Mouse (Mus musculus): Measurements from ENCODE around the gene Thoc2. TPM values are rescaled to one million over a fixed set of nuclear protein-coding genes. Genes with fewer than 3 reads are reported as not detected.
"Not testable (repeated sequence)": the region's sequence is repeated elsewhere in the genome, so short reads cannot be mapped to it uniquely, and the experiment has no call there.

Thoc2 gene
- total RNA-seq (2021): 10 to 100 TPM; 34.5 to 37.5 TPM
- long read RNA-seq, experiment 1, partial matches to known transcripts: 2 of 4 reads
- long read RNA-seq, experiment 1, other reads (novel, unspliced or antisense): 2 of 4 reads
- long read RNA-seq, experiment 2, partial matches to known transcripts: 7 of 11 reads
- long read RNA-seq, experiment 2, other reads (novel, unspliced or antisense): 4 of 11 reads

DNA sequence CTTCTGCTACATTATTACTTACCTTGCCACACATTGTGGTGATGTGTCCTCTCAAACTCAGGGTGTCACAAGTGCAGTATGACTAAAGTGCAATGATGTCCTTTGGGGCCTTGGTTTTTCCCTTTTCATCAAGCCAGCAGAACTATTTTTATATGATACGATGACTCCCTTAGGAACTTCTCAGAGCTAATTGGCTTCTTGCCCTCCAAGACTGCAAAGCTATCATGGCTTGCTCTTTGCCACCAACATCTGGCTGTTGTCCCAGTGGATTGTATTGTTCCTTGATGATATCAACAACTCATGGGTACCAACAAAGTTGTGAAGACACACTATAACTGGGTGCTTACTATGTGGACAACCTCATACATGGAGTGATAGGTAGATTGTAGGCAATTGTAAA is at the start of gene Thoc2:
TSS of gene Thoc2 (minus strand) at position 101 of the 400 bp plus-strand sequence.
- DNase-seq: no peak
- intact Hi-C loops (cut with DNase I): no loop called here

DNA sequence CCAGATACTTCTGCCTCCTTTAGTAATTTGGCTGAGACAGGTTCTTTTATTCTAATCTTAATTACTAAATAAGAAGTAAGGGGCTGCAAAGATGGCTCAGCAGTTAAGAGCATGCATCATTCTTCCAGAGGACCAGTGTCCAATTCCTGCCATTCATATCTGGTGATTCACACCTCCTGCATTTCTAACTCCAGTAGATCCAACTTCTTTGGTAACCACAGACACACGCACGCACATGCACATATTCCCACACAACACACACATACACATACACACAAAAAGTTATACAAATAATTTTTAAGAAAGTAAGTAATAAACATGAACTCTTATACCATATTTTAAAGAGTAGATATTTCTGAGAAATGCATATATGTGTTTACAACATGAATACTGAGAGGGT is 49.6 kb upstream of the Thoc2 start:
- intact Hi-C loops (cut with DNase I): no loop called here
- no peak for DNase-seq

DNA sequence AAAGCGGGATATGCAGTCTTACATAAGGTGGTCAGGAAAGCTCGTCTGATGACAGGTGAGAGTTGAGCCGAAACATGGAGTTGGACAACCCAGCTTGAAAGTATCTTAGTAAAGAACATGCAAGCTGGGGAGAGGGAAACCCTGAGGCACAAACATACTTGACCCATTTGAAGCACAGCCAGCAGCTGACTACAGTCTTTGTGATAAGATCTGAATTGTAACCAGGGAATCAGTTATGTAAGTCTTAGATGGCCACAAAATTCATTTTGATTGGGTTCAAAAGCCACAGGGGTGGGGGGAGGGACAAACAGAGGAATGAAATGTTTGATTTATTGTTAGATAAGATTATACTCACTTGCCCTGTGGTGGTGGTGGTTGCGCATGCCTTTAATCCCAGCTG is 48.9 kb upstream of the Thoc2 start:
- intact Hi-C loops (cut with DNase I): no loop called here
- no peak for DNase-seq

DNA sequence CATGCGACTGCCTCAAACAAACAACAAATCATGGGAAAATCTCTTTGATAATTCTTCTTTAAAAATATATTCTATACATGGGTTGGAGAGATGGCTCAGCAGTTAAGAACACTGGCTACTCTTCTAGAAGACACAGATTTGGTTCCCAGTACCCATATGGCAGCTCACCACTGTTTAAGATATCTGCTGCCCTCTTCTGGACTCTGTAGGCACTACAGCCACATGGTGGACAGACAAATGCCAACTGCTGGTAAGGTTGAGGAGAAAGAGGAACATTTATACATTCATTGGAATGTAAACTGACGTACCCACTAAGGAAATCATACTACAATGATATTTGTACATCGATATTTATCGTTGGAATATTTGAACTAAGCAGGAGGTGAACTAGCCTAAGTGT is 36.7 kb upstream of the Thoc2 start:
- DNase-seq: peak in 1 of 2 experiments; percentile 12
- intact Hi-C loops (cut with DNase I): no loop called here

DNA sequence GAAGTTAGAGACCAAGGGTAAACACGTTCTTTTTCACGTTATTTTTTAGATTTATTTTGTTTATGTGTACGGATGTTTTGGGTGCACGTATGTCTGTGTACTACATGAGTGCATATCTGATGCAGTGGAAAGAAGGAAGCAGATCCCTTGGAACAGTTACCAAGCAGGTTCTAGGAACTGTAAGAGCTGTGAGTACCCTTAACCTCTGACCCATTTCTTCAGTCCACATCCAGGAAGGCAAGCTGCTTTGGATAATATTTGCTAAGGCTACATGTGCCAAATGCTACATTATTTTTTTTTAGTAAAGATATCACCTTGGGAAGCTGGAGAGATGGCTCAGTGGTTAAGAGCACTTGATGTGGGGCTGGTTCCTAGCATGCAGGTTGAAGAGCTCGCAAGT is 21.4 kb upstream of the Thoc2 start:
- DNase-seq: no peak
- intact Hi-C loops (cut with DNase I): no loop called here

DNA sequence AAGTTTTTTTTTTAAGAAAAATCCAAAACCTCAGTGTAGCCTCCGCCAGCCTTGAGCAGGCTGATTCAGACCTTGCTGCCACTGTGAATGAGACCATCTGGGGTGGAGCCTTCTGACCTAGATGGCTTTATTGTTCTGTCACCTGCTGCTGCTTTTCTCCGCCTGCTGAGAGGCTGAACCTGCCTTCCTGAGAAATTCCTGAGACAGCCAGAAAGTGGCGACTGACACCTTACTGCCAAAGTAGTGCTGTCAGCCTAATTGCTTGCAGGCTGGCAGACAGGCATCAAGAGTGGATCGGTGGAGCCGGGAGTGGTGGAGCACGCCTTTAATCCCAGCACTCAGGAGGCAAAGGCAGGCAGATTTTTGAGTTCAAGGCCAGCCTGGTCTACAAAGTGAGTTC is 11.3 kb upstream of the Thoc2 start:
- DNase-seq; intact Hi-C loops (cut with DNase I): not testable (repeated sequence)

DNA sequence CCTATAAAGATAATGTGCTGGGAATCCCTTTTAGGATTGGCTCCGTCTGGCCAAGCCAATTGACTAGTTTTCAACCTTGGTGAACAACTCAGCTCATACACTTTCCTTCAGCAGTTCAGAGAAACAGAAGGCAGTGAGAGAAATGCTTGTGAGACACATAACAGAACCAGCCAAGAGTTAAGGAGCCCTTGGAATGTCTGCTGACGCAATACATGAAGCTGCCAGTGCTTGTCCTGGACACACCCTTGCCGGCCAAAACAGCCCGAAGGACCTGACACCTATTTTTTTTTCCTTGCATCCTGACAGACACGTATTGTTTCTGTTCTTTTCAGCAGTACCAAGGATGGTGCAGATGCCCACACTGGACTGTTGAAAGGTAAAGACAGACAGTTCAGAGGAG is 4.2 kb upstream of the Thoc2 start:
- no peak for DNase-seq
- intact Hi-C loops (cut with DNase I): no loop called here

DNA sequence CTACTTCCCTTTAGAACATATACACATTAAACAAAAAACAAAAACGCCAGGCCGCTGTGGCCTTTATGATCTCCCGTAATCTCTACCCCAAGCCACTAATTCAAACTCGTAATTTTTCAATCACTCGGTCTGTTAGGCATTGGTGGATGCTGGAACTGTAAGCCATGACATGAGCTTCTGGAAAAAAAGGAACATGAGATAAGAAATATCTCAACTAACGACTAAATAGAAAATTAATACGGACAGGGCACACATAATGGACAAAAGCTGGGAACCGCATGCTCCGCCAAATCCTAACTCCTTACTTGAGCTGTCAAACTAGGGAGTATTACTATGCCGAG is 8.4 kb downstream of the Thoc2 start:
- intact Hi-C loops (cut with DNase I): no loop called here
- no peak for DNase-seq

DNA sequence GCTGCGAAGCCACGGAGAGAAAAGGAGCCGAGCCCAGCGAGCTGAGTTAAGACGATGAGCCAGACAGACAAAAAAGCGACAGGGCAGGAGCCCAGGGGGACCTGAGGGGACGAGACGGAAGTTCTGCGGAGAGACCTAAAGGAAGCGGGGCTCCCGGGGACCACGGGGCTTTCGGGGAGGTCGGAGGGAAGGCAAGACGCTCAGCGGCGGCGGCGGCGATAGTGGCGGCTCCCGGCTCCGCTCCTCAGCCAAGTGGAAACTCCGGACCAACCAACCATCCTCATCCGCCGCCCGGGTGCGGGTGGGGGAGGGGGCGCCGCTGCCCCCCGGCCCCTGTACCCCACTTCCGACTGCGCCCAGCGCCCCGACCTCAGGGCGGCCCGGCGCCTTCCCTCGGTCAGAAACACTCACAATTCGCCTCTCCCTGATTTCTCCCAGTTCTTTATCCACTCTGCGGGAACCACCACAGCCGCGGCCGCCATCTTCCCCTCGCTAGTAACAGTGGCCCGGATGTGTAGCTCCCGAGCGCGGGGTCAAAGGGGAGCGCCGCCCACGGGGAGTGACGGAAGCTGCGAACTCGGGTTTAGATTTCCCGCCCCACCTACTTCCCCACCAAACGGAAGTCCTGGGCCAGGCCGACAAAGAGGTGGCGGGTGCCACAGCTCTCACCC is 8.9 kb downstream of the Thoc2 start:
- intact Hi-C loops (cut with DNase I): no loop called here
- peak; percentile 85 to 88 for DNase-seq

DNA sequence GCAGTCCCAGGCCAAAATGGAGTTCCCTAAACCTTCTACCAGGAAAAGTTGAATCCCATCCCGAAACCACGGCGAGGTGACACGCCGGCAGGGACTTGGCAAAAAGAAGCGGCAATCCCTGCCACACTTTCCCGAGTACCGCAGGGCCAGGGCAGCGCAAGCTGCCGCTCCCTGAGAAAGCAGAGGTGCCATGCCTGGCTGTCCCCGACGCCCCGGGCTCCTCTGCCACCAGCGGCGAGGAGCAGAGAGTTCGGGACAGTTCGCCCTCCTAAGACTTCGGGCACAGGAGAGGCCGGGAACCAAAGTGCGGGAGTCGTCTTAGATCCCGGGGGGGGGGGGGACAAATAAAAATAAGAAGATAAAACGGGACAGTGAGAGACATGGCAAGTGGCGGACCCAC is 9.5 kb downstream of the Thoc2 start:
- DNase-seq: peak; percentile 16 to 28
- intact Hi-C loops (cut with DNase I): no loop called here

DNA sequence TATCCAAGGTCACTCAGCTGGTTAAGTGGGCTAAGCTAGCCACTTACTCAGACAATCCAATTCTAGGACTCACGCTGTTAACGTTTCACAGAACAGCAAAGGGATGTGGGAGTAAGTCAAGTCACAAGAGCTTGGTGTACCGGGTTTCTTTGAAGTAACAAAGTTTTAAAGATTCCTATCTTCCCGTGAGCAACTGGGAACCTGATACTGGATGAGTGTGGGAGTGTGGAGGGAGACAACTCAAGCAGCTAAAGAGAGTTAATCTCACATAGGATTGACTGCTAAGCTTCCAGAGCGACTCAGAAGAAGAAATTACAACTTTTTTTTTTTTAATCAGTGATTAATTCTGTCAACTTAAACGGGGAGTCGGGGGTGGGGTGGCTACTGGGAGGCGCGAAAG is 10.0 kb downstream of the Thoc2 start:
- intact Hi-C loops (cut with DNase I): no loop called here
- DNase-seq: no peak

DNA sequence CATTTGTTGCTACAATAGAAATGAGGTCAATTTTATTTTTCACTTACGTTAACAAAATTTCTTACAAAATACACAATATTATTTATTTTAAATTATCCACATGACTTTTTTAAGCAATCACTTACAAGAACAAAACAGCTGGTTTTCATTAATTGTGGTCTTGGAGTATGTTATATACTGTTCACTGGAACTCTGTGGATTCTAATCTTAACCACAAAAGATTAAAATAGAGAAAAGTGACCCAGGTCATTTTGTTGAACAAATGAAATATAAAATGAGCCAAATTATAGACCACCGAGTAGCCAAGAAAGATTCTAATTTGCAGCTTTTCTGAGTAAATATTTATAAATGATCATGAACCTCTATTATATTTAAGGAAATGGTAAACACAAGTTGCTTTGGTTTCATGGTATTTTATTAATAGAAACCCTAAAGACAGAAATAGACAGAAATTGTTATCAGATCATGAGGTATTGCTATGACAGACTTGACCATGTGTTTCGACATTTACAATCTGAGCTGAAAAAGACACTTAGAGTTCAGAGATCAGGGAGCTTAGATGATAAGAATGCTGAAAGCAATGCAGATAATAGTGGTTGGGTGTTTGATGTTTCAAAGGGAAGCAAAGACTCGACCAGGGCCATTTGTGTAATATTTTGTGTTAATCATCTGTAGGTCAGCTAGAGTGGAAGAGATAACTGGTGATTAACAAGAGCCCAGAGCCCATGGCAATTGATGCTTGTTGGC is 35.5 kb downstream of the Thoc2 start:
- no peak for DNase-seq
- intact Hi-C loops (cut with DNase I): no loop called here

DNA sequence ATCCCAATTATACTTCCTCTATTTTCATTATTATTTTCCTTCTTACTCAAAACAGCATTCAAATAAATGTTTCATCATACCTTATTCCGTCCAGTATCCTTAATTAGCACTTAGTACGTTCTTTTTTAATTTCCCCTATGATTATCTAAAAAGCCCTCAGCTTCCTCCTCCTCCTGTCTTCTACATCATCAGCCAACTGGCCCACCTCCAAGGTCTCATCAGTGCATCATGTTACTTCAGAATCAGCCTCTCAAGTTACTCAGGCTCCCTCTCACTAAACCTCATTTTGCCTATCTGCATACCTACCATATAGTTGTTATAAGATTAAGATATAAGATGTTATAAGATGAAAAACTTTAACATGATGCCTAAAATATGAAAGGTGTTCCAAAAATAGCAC is 43.9 kb downstream of the Thoc2 start:
- intact Hi-C loops (cut with DNase I): no loop called here
- DNase-seq: peak in 1 of 2 experiments; percentile 3

DNA sequence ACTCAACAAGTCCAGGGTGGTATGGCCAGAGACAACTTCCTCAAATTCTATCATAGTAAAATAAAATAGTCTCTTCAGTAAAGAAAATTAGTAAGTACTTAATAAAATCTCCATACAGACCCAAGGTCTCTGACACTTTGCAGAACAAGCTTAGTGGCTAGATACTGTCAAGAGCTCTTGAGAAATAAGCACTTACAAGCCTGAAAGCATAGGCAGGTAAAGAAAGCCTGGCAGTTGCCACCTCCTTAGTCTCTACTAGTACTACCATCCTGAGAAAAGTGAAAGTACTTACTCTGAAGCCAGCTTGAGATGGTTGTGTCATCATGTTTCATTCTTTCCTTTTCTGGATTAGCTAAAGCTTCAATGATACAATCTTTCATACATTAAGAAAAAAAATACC is 82.7 kb downstream of the Thoc2 start:
- intact Hi-C loops (cut with DNase I): no loop called here
- DNase-seq: no peak

DNA sequence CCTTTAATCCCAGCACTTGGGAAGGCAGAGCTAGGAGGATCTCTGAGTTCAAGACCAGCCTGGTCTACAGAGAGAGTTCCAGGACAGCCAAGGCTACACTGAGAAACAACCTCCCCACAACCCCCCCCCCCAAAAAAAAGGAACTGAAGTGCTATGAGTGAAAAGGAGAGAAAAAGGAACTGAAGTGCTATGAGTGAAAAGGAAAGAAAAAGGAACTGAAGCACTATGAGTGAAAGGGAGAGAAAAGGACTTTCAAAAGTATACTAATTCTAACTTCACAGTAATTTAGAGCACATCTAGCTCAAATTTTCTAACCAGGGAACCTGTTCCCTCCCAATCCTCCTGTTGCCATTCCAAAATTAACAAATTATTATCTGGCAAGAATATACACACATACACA is 114.9 kb downstream of the Thoc2 start:
- intact Hi-C loops (cut with DNase I): no loop called here
- DNase-seq: no peak

DNA sequence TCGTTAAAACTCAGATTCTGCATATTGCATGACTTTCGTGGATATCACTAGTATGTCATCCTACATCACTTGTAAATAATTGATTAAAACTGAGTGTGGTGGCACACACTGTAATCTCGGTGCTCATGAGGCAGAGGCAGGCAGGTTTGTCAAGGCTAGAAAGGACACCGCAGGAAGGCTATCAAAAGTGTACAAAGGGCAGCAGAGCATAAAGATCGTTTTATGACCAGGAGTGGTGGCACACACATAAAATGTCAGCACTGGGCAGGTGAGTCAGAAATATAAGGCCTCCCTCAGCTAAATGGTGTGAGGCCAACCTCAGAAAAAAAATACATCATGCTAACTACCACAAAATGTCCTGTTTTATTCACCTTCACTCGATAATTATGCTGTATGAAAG is 127.2 kb downstream of the Thoc2 start:
- DNase-seq: no peak
- intact Hi-C loops (cut with DNase I): no loop called here

Small RNA genes lying within 50 kb of the gene (microRNA-seq; reads per million reads assigned to microRNA genes)
- 0 to 0.81 reads per million in 2 experiments for gene Gm44490

Other genes with a start within 250 kb of the Thoc2 start
- gene Xiap, start 139.0 kb upstream of the Thoc2 start, total RNA-seq (2021): 10 to 100 TPM; 36.6 to 39.9 TPM
- gene Stag2, start 228.6 kb upstream of the Thoc2 start, total RNA-seq (2021): 10 to 100 TPM; 54.3 to 57.3 TPM